ENCODE assay signal across 28 mouse cellular contexts in genomic region chr3:146022232-146022631, GRCm38 (mm10). TPM values are rescaled to one million over a fixed set of nuclear protein-coding genes. Genes with fewer than 3 reads are reported as not detected.
"Had no signal": no experiment of that assay in that cellular context is flagged by ENCODE, and none has a peak within 500 bp of the region (broad histone marks: within the 10 kb centered on the region; RNA-seq: fewer than 3 reads in every experiment).

No protein-coding gene starts in this region.

- H3K27me3 ChIP-seq: embryonic facial prominence, embryonic 12.5 days; embryonic facial prominence, embryonic 13.5 days; embryonic facial prominence, embryonic 15.5 days; forebrain, embryonic 12.5 days; forebrain, embryonic 13.5 days; forebrain, embryonic 15.5 days; heart, embryonic 12.5 days had no signal

- ATAC-seq: forebrain, embryonic 13.5 days; forebrain, embryonic 14.5 days; forebrain, embryonic 15.5 days; forebrain, postnatal 0 days had no signal

- DNase-seq: cerebellum, adult 2 months; cerebellum, adult 8-10 months; cerebellum, adult 9-10 months; cerebellum, adult 9-11 months; cerebellum, postnatal 10 days; cerebellum, postnatal 14 days; cerebellum, postnatal 25 days; cerebellum, postnatal 36 days; embryo, embryonic 11 days; forebrain, postnatal 0 days; gastrocnemius, adult 2 months; gastrocnemius, postnatal 10 days; gastrocnemius, postnatal 14 days; gastrocnemius, postnatal 25 days; gastrocnemius, postnatal 36 days; heart, adult 18-20 months; heart, adult 2 months had no signal

- H3K4me2 ChIP-seq: embryonic facial prominence, embryonic 12.5 days; embryonic facial prominence, embryonic 13.5 days; embryonic facial prominence, embryonic 15.5 days; forebrain, embryonic 12.5 days; forebrain, embryonic 13.5 days; forebrain, embryonic 15.5 days; heart, embryonic 12.5 days had no signal

- H3K27ac ChIP-seq: embryonic facial prominence, embryonic 10.5 days; embryonic facial prominence, embryonic 12.5 days; embryonic facial prominence, embryonic 13.5 days; embryonic facial prominence, embryonic 15.5 days; forebrain, embryonic 10.5 days; forebrain, embryonic 12.5 days; forebrain, embryonic 13.5 days; forebrain, embryonic 15.5 days; gastrocnemius, adult 2 months; heart, adult 2 months had no signal

- H3K4me3 ChIP-seq: embryonic facial prominence, embryonic 10.5 days; embryonic facial prominence, embryonic 12.5 days; embryonic facial prominence, embryonic 13.5 days; embryonic facial prominence, embryonic 15.5 days; erythroblast, embryonic 14.5 days; forebrain, embryonic 10.5 days; forebrain, embryonic 12.5 days; forebrain, embryonic 13.5 days; forebrain, embryonic 15.5 days; gastrocnemius, adult 2 months; heart, adult 2 months; heart, embryonic 12.5 days had no signal

- H3K36me3 ChIP-seq: forebrain, embryonic 12.5 days; forebrain, embryonic 15.5 days had no signal

- H3K9ac ChIP-seq: embryonic facial prominence, embryonic 12.5 days; embryonic facial prominence, embryonic 13.5 days; embryonic facial prominence, embryonic 15.5 days; forebrain, embryonic 12.5 days; forebrain, embryonic 13.5 days; forebrain, embryonic 15.5 days; forebrain, postnatal 0 days; heart, embryonic 12.5 days had no signal

- H3K9me3 ChIP-seq: embryonic facial prominence, embryonic 10.5 days; embryonic facial prominence, embryonic 12.5 days; embryonic facial prominence, embryonic 13.5 days; embryonic facial prominence, embryonic 15.5 days; forebrain, embryonic 10.5 days; forebrain, embryonic 12.5 days; forebrain, embryonic 13.5 days; forebrain, embryonic 15.5 days; heart, embryonic 12.5 days had no signal

- H3K4me1 ChIP-seq: embryonic facial prominence, embryonic 12.5 days; embryonic facial prominence, embryonic 13.5 days; embryonic facial prominence, embryonic 15.5 days had no signal

RNA-seq across cellular contexts. Expression of gene Syde2, which starts 34.6 kb away (rescaled TPM):
- polyA plus RNA-seq: erythroblast, embryonic 14.5 days had no signal
